Mouse (Mus musculus) urinary bladder, postnatal 14 days (tissue): ENCODE data around the gene Tmem185b.
A peak's percentile ranks its signal among the peaks of the same experiment; 100 is the strongest.

Experiments used
- DNase-seq: peaks from one replicate; pipeline ENCODE4 v3.0.0; 2021; ENCODE audit warnings: low spot score

Tmem185b gene

GRCm38 (mm10) chr1:119503181-119503580 is 22.8 kb upstream of the Tmem185b start:
- DNase-seq: no peak

GRCm38 (mm10) chr1:119503808-119504207 is 22.2 kb upstream of the Tmem185b start:
- DNase-seq: no peak

- DNase-seq: peak; percentile 98
Measured at GRCm38 (mm10) chr1:119504260-119505062, 21.5 kb upstream of the Tmem185b start, which contains the start of gene Ralb. Gene Ralb (minus strand): TSS chr1:119504794.

- DNase-seq: no peak
Measured at GRCm38 (mm10) chr1:119505951-119506350, 20.0 kb upstream of the Tmem185b start.

- no peak for DNase-seq
Measured at GRCm38 (mm10) chr1:119508548-119508947, 17.4 kb upstream of the Tmem185b start.

- peak; percentile 52 for DNase-seq
Measured at GRCm38 (mm10) chr1:119509474-119509873, 16.5 kb upstream of the Tmem185b start.

GRCm38 (mm10) chr1:119510409-119510808 is 15.6 kb upstream of the Tmem185b start:
- DNase-seq: no peak

GRCm38 (mm10) chr1:119510857-119511256 is 15.1 kb upstream of the Tmem185b start:
- no peak for DNase-seq

- no peak for DNase-seq
Measured at GRCm38 (mm10) chr1:119518060-119518459, 7.9 kb upstream of the Tmem185b start.

- no peak for DNase-seq
Measured at GRCm38 (mm10) chr1:119518786-119519185, 7.2 kb upstream of the Tmem185b start.

- DNase-seq: no peak
Measured at GRCm38 (mm10) chr1:119519286-119519685, 6.7 kb upstream of the Tmem185b start.

GRCm38 (mm10) chr1:119521029-119521428 is 4.9 kb upstream of the Tmem185b start:
- peak; percentile 55 for DNase-seq

- DNase-seq: no peak
Measured at GRCm38 (mm10) chr1:119521681-119522080, 4.3 kb upstream of the Tmem185b start.

- no peak for DNase-seq
Measured at GRCm38 (mm10) chr1:119522726-119523125, 3.2 kb upstream of the Tmem185b start.

GRCm38 (mm10) chr1:119523369-119523768 is 2.6 kb upstream of the Tmem185b start:
- no peak for DNase-seq

GRCm38 (mm10) chr1:119523826-119524225 is 2.1 kb upstream of the Tmem185b start:
- DNase-seq: no peak

GRCm38 (mm10) chr1:119525004-119525444 is 936 bp upstream of the Tmem185b start:
- DNase-seq: no peak

GRCm38 (mm10) chr1:119530941-119531340 is 5.0 kb downstream of the Tmem185b start:
- DNase-seq: no peak

- no peak for DNase-seq
Measured at GRCm38 (mm10) chr1:119532165-119532564, 6.2 kb downstream of the Tmem185b start.

GRCm38 (mm10) chr1:119533093-119533805 is 7.3 kb downstream of the Tmem185b start:
- DNase-seq: no peak

- no peak for DNase-seq
Measured at GRCm38 (mm10) chr1:119534341-119534740, 8.4 kb downstream of the Tmem185b start.

GRCm38 (mm10) chr1:119536122-119536521 is 10.2 kb downstream of the Tmem185b start:
- no peak for DNase-seq

GRCm38 (mm10) chr1:119537651-119538050 is 11.7 kb downstream of the Tmem185b start:
- no peak for DNase-seq
